Mouse (Mus musculus): ENCODE data around the gene Ppp1r32.
A peak's percentile ranks its signal among the peaks of the same experiment; 100 is the strongest.

Gene Ppp1r32

GRCm38 (mm10) chr19:10458096-10458495 lies 24.6 kb downstream of the Ppp1r32 start:
- DNase-seq (ENCODE audit: low spot score in 2 of 2) = peak in 1 of 2 experiments; percentile 72

- DNase-seq (ENCODE audit: low spot score in 2 of 2) = no peak
Observed at GRCm38 (mm10) chr19:10457484-10457800, 25.3 kb downstream of the Ppp1r32 start.

- DNase-seq (ENCODE audit: low spot score in 2 of 2) = peak in 1 of 2 experiments; percentile 59
Observed at GRCm38 (mm10) chr19:10456752-10457483, 25.8 kb downstream of the Ppp1r32 start, which contains the start of gene Lrrc10b. Gene Lrrc10b (minus strand): TSS chr19:10457473.

GRCm38 (mm10) chr19:10455437-10455806 lies 27.3 kb downstream of the Ppp1r32 start:
- DNase-seq (ENCODE audit: low spot score in 2 of 2) = no peak

- DNase-seq (ENCODE audit: low spot score in 2 of 2) = no peak
Observed at GRCm38 (mm10) chr19:10454718-10455436, 27.9 kb downstream of the Ppp1r32 start.

- peak in 1 of 2 experiments; percentile 89 for DNase-seq (ENCODE audit: low spot score in 2 of 2)
Observed at GRCm38 (mm10) chr19:10449708-10450107, 33.0 kb downstream of the Ppp1r32 start.

- no peak for DNase-seq (ENCODE audit: low spot score in 2 of 2)
Observed at GRCm38 (mm10) chr19:10449190-10449589, 33.5 kb downstream of the Ppp1r32 start.

- no peak for DNase-seq (ENCODE audit: low spot score in 2 of 2)
Observed at GRCm38 (mm10) chr19:10448275-10448674, 34.5 kb downstream of the Ppp1r32 start.

GRCm38 (mm10) chr19:10444685-10445369 lies 37.9 kb downstream of the Ppp1r32 start:
- no peak for DNase-seq (ENCODE audit: low spot score in 2 of 2)

GRCm38 (mm10) chr19:10437521-10437920 lies 45.2 kb downstream of the Ppp1r32 start:
- no peak for DNase-seq (ENCODE audit: low spot score in 2 of 2)

- no peak for DNase-seq (ENCODE audit: low spot score in 2 of 2)
Observed at GRCm38 (mm10) chr19:10436726-10437125, 46.0 kb downstream of the Ppp1r32 start.

GRCm38 (mm10) chr19:10435908-10436307 lies 46.8 kb downstream of the Ppp1r32 start:
- peak in 1 of 2 experiments; percentile 80 for DNase-seq (ENCODE audit: low spot score in 2 of 2)

GRCm38 (mm10) chr19:10434927-10435326 lies 47.8 kb downstream of the Ppp1r32 start:
- DNase-seq (ENCODE audit: low spot score in 2 of 2) = no peak

GRCm38 (mm10) chr19:10433879-10434540 lies 48.7 kb downstream of the Ppp1r32 start:
- DNase-seq (ENCODE audit: low spot score in 2 of 2) = peak in 1 of 2 experiments; percentile 67

GRCm38 (mm10) chr19:10433225-10433624 lies 49.5 kb downstream of the Ppp1r32 start:
- DNase-seq (ENCODE audit: low spot score in 2 of 2) = no peak

GRCm38 (mm10) chr19:10431841-10432240 lies 50.9 kb downstream of the Ppp1r32 start:
- DNase-seq (ENCODE audit: low spot score in 2 of 2) = no peak

- DNase-seq (ENCODE audit: low spot score in 2 of 2) = no peak
Observed at GRCm38 (mm10) chr19:10431410-10431809, 51.3 kb downstream of the Ppp1r32 start.

- DNase-seq (ENCODE audit: low spot score in 2 of 2) = no peak
Observed at GRCm38 (mm10) chr19:10429371-10429770, 53.4 kb downstream of the Ppp1r32 start.

GRCm38 (mm10) chr19:10427431-10427830 lies 55.3 kb downstream of the Ppp1r32 start:
- DNase-seq (ENCODE audit: low spot score in 2 of 2) = no peak

- DNase-seq (ENCODE audit: low spot score in 2 of 2) = no peak
Observed at GRCm38 (mm10) chr19:10426793-10427192, 55.9 kb downstream of the Ppp1r32 start.

GRCm38 (mm10) chr19:10426312-10426711 lies 56.4 kb downstream of the Ppp1r32 start:
- no peak for DNase-seq (ENCODE audit: low spot score in 2 of 2)

All from left cerebral cortex, adult 9 months (tissue).